26 mouse cellular contexts compared by ENCODE assay signal in genomic region chr7:98054461-98054860, GRCm38 (mm10).
"Had no signal": no experiment of that assay in that cellular context is flagged by ENCODE, and none has a peak within 500 bp of the region (broad histone marks: within the 10 kb centered on the region; RNA-seq: fewer than 3 reads in every experiment).

No protein-coding gene starts in this region.

- DNase-seq: cerebellum, adult 2 months; cerebellum, adult 8-10 months; cerebellum, adult 9-10 months; cerebellum, adult 9-11 months; cerebellum, postnatal 10 days; cerebellum, postnatal 14 days; cerebellum, postnatal 25 days; cerebellum, postnatal 36 days; embryo, embryonic 11 days; forebrain, postnatal 0 days; gastrocnemius, adult 2 months; gastrocnemius, postnatal 10 days; gastrocnemius, postnatal 14 days; gastrocnemius, postnatal 25 days; gastrocnemius, postnatal 36 days; heart, adult 18-20 months; heart, adult 2 months had no signal

- H3K36me3 ChIP-seq: embryonic facial prominence, embryonic 12.5 days; embryonic facial prominence, embryonic 15.5 days; forebrain, embryonic 12.5 days; forebrain, embryonic 15.5 days had no signal

- H3K27ac ChIP-seq: embryonic facial prominence, embryonic 10.5 days; embryonic facial prominence, embryonic 12.5 days; embryonic facial prominence, embryonic 13.5 days; embryonic facial prominence, embryonic 15.5 days; forebrain, embryonic 10.5 days; forebrain, embryonic 12.5 days; forebrain, embryonic 13.5 days; forebrain, embryonic 15.5 days; gastrocnemius, adult 2 months; heart, adult 2 months had no signal

- H3K27me3 ChIP-seq: embryonic facial prominence, embryonic 12.5 days; embryonic facial prominence, embryonic 13.5 days; embryonic facial prominence, embryonic 15.5 days; forebrain, embryonic 12.5 days; forebrain, embryonic 13.5 days; forebrain, embryonic 15.5 days had no signal

- H3K9me3 ChIP-seq: embryonic facial prominence, embryonic 10.5 days; embryonic facial prominence, embryonic 12.5 days; embryonic facial prominence, embryonic 13.5 days; embryonic facial prominence, embryonic 15.5 days; forebrain, embryonic 10.5 days; forebrain, embryonic 12.5 days; forebrain, embryonic 13.5 days; forebrain, embryonic 15.5 days had no signal

- H3K4me1 ChIP-seq: embryonic facial prominence, embryonic 10.5 days; embryonic facial prominence, embryonic 12.5 days; embryonic facial prominence, embryonic 13.5 days; embryonic facial prominence, embryonic 15.5 days; forebrain, embryonic 10.5 days; forebrain, embryonic 12.5 days; forebrain, embryonic 13.5 days; forebrain, embryonic 15.5 days had no signal

- H3K4me3 ChIP-seq: embryonic facial prominence, embryonic 10.5 days; embryonic facial prominence, embryonic 12.5 days; embryonic facial prominence, embryonic 13.5 days; embryonic facial prominence, embryonic 15.5 days; erythroblast, embryonic 14.5 days; forebrain, embryonic 10.5 days; forebrain, embryonic 12.5 days; forebrain, embryonic 13.5 days; forebrain, embryonic 15.5 days; gastrocnemius, adult 2 months; heart, adult 2 months had no signal
